Mouse (Mus musculus): ENCODE measurements around the gene Akap5.

Gene Akap5

DNA sequence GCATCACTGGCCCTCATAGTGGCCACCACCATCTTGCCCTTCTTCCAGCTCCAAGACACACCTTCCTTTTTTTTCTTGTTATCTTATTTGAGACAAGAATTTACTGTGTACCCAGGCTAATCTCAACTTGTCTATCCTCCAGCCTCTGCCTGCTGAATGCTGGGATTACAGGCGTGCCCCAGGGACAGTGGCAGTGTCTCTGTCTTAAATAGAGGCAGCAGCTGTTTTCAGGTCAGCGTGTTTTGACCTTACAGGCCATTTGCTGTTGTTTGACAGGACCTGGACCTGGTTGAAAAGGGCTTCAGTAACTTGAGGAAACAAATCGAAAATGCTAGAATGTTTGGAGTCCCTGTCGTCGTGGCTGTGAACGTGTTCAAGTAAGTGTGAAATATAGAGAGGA lies 14.1 kb upstream of the Akap5 start:
- no peak for DNase-seq (ENCODE audit: low spot score in 2 of 2)

DNA sequence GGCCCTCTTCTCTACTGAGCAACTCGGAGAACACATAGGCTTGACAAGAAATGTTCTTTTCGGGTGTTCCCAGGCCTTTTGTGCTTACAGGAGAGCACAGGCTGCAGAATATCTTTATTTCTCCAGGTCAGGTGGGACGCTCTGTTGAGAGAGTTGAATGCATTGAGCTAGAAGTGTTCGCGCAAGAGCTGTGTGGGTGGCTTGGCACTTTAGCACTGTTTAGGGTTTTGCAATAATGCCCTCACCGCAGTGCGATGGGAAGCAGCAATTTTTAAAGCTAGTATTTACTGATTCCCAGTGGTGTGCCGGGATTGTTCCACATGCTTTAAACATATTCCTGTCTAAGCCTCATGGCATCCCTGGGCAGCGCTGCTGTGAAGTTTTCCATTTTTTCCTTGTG lies 13.5 kb upstream of the Akap5 start:
- no peak for DNase-seq (ENCODE audit: low spot score in 2 of 2)

DNA sequence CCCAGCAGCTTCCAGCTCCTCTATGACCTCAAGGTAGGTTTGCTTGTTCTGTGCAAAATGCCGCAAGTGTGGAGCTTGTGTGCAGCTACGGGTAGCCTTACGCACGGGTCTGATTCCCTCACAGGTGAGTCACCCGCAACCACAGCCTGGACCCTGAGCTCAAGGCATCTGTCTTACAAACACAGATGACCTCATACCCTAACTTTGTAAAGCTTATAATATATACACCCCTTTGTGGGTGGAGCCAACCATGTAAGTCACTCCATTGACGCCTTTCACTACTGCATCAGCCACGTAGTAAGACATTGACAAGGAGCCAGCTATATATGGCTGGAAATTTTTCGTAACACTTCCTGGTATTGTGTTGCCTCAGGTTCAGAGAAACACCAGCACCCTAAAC lies 12.7 kb upstream of the Akap5 start:
- no peak for DNase-seq (ENCODE audit: low spot score in 2 of 2)

DNA sequence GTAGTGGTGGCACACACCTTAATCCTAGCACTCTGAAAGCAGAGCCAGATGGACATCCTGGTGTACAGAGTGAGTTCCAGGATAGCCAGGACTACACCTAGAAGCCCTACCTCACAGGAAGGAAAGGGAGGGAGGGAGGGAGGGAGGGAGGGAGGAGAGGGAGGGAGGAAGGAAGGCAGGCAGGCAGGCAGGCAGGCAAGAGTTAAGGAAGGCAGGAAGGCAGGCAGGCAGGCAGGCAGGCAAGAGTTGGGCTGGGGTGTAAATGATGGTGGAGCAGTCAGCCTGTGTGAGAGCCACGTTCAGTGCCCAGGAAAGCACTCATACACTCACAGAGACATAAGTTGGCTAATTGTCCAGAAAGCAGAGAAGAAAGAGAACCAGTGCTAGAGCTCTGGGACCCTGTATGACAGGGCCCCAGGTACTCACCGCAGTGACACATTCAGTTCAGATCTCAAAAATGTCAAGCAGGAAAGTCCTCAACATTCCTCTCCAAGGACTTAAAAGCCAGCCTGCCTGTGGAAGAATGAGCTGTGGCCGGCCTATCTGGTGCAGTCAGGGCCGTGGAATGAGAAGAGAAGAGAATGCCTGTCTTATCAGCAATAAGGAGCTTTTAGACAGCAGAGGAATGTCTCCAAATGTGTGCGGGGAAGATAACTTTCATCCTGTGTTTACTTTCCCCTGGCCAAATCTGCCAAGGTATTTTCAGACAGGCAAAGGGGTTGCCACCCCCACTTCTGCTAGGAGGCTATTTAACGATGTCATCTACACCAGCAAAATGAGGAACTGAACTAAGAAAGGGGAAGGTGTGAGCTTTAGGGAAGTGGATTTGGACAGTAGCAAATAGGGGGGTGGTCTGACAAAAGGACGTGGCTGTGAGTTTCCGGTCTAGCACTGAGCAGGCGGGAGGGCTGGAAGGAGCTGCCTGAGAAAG lies 6.1 kb upstream of the Akap5 start:
- no peak for DNase-seq (ENCODE audit: low spot score in 2 of 2)

DNA sequence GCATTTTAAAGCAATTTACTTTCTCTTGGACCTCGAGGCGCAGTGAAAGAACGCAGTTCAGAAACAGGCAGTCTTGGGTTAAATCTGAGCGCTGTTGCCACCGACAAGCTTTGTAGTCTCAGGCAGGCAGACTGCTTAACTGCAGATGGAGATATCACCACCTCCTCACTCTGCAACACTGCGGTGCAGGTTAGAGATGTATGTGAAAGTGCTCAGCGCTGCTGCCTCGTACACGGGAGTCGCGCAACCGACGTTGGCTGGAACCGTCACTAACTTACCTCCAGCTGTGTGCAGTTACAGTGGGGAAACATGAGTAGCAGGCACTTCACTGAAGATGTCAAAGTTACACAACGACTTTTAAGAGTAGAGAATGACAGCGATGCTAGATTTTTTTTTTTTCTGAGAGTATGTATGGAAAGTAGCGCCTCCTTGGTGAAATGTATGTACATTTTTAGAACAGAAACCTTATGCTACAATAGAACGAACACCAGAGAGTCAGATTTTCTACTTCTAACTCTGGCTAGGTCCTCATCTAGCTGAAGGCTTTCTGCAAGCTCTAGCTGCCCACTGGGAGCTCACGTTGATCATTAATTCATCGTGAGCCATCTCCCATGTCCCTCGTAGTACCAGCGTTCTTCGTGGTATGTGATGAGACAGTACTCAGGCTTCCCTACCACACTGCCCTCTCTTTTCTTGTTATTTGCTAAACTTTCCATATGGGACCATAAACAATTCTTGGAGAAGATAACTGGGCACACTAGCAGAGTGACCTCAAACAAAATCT lies 1.9 kb downstream of the Akap5 start:
- DNase-seq (ENCODE audit: low spot score in 2 of 2): peak; percentile 42 to 44

DNA sequence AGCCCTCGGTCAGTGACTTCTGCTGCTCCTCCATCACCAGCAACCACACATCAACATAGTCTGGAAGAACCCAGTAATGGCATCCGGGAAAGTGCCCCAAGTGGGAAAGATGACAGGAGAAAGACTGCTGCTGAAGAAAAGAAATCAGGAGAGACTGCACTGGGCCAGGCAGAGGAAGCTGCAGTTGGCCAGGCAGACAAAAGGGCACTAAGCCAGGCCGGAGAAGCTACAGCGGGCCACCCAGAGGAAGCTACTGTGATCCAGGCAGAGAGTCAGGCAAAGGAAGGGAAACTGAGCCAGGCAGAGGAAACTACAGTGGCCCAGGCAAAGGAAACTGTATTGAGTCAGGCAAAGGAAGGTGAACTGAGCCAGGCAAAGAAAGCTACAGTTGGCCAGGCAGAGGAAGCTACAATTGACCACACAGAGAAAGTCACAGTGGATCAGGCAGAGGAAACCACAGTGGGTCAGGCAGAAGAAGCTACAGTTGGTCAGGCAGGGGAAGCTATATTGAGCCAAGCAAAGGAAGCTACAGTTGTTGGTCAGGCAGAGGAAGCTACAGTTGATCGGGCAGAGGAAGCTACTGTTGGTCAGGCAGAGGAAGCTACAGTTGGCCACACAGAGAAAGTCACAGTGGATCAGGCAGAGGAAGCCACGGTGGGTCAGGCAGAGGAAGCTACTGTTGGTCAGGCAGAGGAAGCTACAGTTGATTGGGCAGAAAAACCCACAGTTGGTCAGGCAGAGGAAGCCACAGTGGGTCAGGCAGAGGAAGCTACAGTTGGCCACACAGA lies 4.1 kb downstream of the Akap5 start:
- no peak for DNase-seq (ENCODE audit: low spot score in 2 of 2)

DNA sequence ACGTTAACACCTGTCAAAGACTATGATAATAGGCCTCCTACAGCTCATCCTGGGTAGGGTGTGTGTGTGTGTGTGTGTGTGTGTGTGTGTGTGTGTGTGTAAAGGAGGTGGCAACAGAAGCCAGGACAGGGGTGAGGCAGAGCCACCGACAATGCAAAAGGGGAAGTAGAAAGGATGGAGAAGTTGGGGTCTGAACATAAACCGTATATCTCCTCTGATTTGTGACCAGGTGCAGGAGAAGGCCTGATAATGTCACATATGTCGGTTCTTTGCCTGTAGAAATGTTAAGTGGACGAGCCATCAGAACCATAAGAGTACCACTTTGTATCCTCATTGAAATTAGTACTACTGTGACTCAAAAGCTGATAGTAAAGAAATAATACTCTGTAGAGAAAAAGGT lies 9.0 kb downstream of the Akap5 start:
- no peak for DNase-seq (ENCODE audit: low spot score in 2 of 2)

DNA sequence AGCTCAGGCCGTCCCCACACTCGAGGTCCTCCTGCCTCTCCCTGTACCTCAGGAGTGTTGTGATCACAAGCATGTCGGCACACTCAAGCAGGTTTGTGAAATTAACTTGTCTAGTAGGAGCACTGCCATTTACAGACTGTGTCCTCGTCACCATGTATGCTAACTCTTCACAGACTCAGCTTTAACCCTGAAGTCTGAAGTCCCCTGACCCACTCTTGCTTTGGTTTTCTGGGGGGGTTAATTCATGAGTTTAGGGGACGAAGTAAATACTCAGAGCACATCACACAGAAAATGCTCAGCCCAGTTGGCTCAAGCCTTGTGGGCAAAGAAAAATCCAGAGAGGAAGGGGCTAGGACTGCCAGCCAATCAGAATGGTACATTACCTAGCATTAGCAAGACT lies 10.9 kb downstream of the Akap5 start:
- DNase-seq (ENCODE audit: low spot score in 2 of 2): no peak

DNA sequence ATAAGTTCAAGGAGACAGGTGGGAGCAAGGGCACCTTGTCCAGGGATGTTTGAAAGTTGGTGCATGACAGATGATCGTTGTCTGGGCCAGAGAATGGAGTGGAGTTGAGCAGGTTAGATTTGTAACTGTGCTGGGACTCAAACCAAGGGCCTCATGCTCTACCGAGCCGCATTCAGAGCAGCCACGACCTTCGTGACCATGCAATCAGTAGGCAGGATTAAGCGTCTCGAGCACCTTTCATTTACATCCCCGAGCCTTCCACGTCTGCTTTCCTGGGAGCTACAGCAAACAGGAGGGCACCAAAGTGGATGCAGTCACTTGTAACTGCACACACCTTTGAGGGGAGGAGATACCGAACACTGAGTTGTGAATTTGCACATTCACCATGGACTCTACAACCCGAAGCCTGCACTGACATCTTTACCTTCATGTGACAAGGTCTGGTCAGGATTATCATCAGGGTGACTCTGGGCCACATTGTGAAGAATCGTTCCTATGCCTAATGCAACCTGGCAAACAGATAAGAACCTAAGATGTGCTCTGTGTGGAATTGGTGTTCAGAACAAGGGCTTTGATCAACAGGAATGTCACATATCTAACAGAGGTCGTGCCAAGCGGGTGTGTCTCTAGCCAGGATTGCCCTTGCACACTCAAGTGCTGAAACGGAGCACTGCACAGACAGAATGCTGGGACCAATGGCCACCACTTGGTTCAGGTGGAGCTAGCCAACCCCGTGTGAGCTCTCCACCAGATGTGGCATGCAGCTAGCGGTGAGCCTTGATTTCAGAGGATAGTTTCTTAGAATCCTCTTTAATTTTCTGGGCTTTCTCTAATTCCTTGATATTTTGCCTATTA lies 11.6 kb downstream of the Akap5 start:
- DNase-seq (ENCODE audit: low spot score in 2 of 2): no peak

DNA sequence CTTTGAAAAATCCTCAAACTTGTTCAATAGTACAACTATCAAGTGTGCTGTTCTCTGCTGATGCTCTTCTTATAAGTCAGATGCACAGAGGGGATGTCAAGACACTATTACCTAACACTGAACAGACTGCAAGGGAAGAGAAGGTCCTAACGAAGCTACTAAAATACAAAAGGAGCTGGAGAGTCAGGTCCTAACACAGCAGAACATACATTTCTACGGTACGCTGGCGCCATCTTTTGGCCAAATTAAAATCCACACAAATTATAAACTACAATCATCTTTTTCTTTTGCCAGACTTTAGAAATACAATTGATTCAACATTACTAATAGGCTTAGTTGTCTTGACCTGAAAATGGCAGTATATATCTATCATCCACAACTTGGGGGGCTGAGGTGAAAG lies 16.4 kb downstream of the Akap5 start:
- peak in 1 of 2 experiments; percentile 49 for DNase-seq (ENCODE audit: low spot score in 2 of 2)

DNA sequence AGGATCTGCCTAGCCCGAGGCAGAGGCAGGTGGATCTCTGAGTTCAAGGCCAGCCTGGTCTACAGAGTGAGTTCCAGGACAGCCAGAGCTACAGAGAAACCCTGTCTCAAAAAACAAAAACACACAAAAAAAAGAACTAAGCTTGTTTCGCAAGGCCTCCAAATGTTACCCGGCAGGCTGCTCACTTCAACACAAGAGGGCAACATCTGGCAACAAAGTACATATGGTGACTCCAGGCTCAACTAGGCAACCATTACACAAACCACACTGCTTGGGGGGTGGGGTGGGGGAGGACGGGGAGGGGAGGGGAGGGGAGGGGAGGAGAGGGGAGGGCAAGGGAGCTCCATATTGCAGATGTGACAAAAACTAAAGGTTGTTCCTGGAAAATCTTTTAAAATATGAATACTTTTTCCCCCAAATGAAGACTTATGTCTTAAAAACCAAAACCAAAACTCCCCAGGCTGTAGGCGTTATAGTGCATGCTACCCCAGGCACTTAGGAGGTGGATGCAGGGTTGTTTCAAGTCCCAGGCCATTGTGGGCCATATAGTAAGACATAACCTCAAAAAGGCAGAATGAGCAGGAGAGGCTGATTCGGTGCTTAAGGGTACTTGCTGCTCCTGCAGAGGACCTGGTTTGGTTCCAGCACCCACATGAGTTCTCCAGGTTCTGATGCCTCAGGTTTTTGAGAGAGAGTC lies 21.2 kb downstream of the Akap5 start:
- DNase-seq (ENCODE audit: low spot score in 2 of 2): no peak

DNA sequence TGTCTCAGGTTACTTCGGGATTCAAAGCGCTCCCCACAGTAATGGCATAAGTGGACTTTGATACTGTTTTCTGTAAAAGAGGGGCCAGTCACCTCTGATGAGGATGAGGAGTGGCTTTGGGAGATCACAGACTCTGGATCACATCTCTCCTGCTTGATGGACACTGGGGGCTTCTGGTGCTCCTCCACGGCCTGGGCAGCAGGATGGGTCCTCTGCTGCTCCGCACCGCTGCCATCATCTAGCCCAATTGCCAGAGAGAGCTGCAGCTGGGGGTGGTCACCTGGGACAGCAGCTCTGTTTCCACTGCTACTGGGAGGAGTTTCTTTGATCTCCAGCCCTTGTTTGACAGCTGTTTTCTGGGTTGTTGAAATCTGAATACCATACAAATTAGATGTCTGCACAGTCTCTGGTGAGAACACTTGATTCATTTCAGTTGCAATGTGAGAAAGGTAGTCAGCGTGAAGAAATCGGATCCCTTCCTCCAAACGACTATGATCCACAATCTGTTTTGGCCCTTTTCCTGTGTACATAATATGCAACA lies 25.1 kb downstream of the Akap5 start:
- no peak for DNase-seq (ENCODE audit: low spot score in 2 of 2)

DNA sequence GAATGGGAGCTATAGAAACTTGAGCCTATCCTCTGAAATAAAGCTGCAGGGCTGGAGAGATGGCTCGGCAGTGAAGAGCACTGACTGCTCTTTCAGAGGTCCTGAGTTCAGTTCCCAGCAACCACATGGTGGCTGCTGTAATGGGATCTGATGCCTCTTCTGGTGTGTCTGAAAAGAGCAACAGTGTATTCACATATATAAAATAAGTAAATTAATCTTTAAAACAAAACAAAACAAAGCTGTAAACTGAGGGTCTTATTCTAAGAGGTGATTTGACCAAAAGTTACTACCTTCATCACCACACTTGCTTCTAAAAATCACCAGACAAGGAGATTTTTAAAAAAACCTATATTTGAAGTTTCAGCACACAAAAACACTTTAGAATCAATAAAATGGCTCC lies 36.2 kb downstream of the Akap5 start:
- no peak for DNase-seq (ENCODE audit: low spot score in 2 of 2)

DNA sequence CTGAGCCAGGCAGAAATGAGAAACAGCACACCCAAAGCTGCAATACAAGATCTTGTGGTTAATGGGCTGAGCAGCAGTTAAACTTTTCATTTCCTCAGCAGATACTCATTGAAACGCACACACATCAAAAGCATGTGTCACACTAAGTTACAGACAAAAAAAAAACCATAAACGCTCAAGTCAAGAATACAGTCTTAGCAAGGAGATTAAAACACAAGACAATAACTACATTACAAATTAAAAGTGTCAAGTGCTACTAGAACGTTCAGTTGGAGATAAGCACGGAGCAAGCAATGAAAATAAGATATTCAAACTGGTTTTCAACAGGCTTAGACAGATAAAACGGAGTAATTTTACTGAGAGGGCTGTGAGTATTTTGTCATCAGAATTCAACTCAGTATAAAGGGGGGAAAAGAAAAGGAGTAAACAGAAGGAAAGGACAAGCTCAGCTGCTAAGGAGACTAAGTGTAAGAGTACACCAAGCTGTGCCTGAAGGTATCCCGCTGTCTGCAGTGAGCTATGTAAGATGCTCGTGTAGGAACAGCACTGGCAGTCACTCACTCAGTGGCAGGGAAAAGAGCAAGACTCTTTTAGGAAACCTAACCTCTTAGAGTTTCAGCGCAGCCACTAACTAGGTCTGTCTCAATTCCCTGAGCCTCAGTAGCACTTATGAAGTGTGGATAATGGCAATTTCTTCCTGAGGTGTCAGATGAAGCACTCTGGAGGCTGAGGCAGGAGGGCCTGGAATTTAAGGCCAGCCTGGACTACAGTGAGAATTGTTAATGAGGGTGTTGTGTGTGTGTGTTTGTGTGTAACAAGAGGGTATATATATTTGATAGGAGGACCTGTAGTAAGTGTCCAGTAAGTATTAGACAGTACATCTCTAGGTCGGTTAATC lies 37.0 kb downstream of the Akap5 start:
- DNase-seq (ENCODE audit: low spot score in 2 of 2): no peak

DNA sequence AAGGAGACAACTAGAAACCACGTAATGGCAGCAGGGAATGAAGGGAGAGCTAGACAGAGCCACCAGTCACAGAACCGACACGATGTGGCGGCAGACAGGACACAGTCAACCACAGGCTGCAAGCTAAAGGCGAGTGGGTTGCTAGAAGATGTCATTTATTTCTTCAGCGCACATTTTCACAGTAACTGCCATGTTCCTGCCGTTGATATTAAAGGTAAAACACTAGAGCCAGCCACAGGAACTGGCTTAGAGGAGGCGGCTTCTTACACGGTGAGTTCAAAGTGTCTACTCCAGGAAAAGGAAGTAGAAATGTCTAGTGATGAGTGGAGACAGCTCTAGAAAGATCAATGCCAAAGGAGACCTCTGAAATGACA lies 37.6 kb downstream of the Akap5 start:
- DNase-seq (ENCODE audit: low spot score in 2 of 2): no peak

DNA sequence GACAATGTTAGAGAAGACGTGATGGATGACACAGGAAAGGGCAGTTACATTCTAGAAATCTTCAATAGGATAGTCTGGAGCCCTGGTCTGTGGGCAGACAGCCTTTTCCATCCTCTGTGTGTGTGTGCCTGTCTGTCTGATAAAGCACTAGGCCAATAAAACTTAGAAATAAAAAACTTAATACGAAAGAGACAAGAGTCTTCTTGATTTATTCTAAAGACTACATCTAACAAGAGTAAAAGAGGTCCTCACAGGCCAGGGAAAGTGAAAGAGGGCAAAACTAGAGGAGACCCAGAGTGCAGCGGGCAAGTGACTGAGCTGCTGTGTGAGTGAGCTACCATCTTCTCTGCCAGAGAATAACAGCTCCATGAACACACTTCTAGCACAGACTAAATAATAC lies 41.6 kb downstream of the Akap5 start:
- no peak for DNase-seq (ENCODE audit: low spot score in 2 of 2)

DNA sequence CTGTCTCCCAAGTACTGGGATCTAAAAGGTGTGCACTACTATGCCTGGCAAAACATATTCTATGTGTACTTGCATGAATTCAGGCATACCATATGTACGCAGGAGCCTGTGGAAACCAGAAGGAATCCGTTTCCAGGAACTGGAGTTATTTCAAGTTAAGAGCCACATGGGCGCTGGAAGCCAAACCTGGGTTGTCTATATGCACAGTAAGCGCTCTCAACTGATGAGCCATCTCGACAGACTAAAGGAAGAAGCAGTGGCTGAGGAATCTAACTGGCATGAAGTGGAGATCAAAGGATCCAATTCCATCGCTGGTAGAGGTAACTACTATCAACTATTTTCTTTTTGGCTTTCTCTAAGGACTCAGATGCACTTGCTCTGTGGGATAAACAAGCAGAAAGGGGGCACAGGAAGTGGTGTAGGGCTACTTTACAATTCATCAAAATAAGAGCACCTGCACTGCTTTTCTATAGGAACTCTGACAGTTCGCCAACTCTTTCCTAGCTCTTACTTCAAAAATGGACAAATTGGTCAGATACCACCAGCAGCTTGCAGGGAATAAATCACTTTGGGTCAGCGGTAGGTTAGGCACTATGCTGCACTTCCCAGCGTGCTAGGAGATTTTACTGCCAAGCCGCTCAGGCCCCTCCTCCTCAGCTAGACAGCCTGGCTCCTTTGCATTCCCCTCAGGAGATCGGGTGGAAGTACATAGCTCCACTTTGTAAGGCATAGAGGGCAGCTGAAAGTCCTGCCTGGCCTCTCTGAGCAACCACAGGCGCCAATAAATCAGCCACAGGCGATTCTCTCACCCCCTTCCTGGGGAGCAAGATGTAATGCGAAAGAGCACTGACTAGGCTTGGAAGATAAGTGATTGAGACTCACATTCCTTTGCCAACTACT lies 42.7 kb downstream of the Akap5 start:
- DNase-seq (ENCODE audit: low spot score in 2 of 2): no peak

DNA sequence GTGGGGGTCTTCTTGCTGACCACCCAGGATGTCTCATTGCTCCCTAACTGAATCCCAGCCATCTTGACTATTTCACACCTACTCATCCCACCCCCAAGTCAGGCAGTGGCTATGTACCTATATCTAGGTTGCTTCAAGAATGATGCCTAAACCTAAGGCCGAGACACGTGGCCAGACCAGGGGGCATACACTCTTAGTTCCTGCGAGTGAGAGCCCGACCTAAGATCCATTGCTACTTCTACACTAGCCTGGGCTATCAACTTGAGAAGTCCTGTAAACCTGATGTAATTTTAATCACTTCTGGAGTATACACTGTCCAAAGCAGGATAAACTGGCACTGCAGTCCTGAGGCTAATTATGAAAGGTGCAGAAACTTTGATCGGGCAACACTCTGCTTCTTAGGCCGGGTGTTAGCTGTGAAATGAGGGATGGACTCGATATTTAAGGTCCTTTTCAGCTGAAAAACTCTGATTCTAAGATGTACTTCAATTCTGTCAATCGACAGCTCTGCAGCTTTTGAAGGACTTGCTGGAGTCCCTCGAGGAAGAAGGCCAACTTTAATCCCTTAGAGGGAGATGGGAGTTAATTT lies 43.6 kb downstream of the Akap5 start:
- DNase-seq (ENCODE audit: low spot score in 2 of 2): no peak

Data from frontal cortex, postnatal 25 days (tissue).